In genomic region chr8:106682971-106683668, GRCm38 (mm10) we compare ENCODE assay signal across 8 mouse cellular contexts. TPM values are rescaled to one million over a fixed set of nuclear protein-coding genes. Genes with fewer than 3 reads are reported as not detected.
A peak's percentile ranks its signal among the peaks of the same experiment; 100 is the strongest.
DNase-seq lines count a peak whose midpoint lies in the region; ATAC-seq and TF ChIP-seq lines count a peak whose summit lies in the region.

Gene Tango6, plus strand, starts transcription at chr8:106683068.

- no peaks in the 10 kb centered on the region for H3K4me1 ChIP-seq in MEL (ENCODE audit: control insufficient read depth in 1 of 2, insufficient read depth in 2 of 2, low read length in 2 of 2)
- no peaks in the 10 kb centered on the region for H3K4me1 ChIP-seq in cerebellum, adult 2 months (ENCODE audit: control insufficient read depth, insufficient read depth, low read length)
- H3K4me1 ChIP-seq in lung, postnatal 0 days (ENCODE audit: insufficient read depth, low read depth, low read length) = no peaks in the 10 kb centered on the region; the same call in 1 of the 2 replicates

- H3K4me2 ChIP-seq in lung, postnatal 0 days (replicated peaks; ENCODE audit: low read depth, low read length) = peak within 1 kb of the TSS; percentile 77

- peak within 1 kb of the TSS; percentile 63 for H3K27ac ChIP-seq in MEL (ENCODE audit: control insufficient read depth, low read depth, low read length)
- peak within 1 kb of the TSS; percentile 76 for H3K27ac ChIP-seq in cerebellum, adult 2 months (ENCODE audit: insufficient read depth, low read length)
- H3K27ac ChIP-seq in lung, postnatal 0 days (ENCODE audit: low read length) = peak within 1 kb of the TSS; percentile 92

- TF ChIP-seq EP300 in MEL (IDR thresholded peaks at IDR 0.05; ENCODE audit: low read depth in 1 of 2, low read length in 2 of 2) = no peak
- no peak for TF ChIP-seq EP300 in lung, postnatal 0 days (IDR thresholded peaks at IDR 0.05)

- under 1% methylated on average over 50 of the region's 50 CpGs for WGBS in cerebellum, adult 2 months
- WGBS in lung, postnatal 0 days = under 1% methylated on average over 37 of the region's 50 CpGs

- TF ChIP-seq RAD21 in MEL (IDR thresholded peaks at IDR 0.05; ENCODE audit: low read depth, low read length) = no peak; the same call in 1 of the 2 replicates

- peak; percentile 90 to 97 for TF ChIP-seq POLR2A in MEL (IDR thresholded peaks at IDR 0.05; ENCODE audit: control insufficient read depth in 1 of 2, insufficient read depth in 1 of 2, low read depth in 1 of 2, low read length in 2 of 2, poor library complexity in 1 of 2)
- TF ChIP-seq POLR2A in cerebellum, adult 2 months (IDR thresholded peaks at IDR 0.05; ENCODE audit: borderline replicate concordance, insufficient read depth, low read length) = peak; percentile 44; the same call in 1 of the 2 replicates

- TF ChIP-seq CTCF in MEL (IDR thresholded peaks at IDR 0.05 in 2 of 3, conservative IDR thresholded peaks at IDR 0.05 in 1 of 3; ENCODE audit: control insufficient read depth in 1 of 3, insufficient read depth in 1 of 3, low read depth in 2 of 3, low read length in 3 of 3, poor library complexity in 1 of 3, severe bottlenecking in 1 of 3) = peak; percentile 54 to 62 (median 61)
- TF ChIP-seq CTCF in cerebellum, adult 2 months (IDR thresholded peaks at IDR 0.05; ENCODE audit: borderline replicate concordance, insufficient read depth, low read depth, low read length) = peak; percentile 79
- peak; percentile 81 for TF ChIP-seq CTCF in lung, postnatal 0 days (IDR thresholded peaks at IDR 0.05)

- peaks cover 0 to 3% of the 10 kb centered on the region in 2 experiments; a peak in 1 of 4 replicates for H3K36me3 ChIP-seq in MEL (ENCODE audit: control insufficient read depth in 1 of 2, insufficient read depth in 2 of 2, low read length in 2 of 2)
- H3K36me3 ChIP-seq in lung, postnatal 0 days (ENCODE audit: insufficient read depth, low read length) = no peaks in the 10 kb centered on the region

- no peaks in the 10 kb centered on the region for H3K27me3 ChIP-seq in MEL (ENCODE audit: control insufficient read depth in 1 of 2, insufficient read depth in 2 of 2, low read length in 2 of 2)
- H3K27me3 ChIP-seq in cerebellum, adult 2 months (ENCODE audit: control insufficient read depth, insufficient read depth, low read length) = no peaks in the 10 kb centered on the region
- no peaks in the 10 kb centered on the region for H3K27me3 ChIP-seq in lung, postnatal 0 days (replicated peaks; ENCODE audit: insufficient read depth, low read length)

- H3K79me2 ChIP-seq in MEL (ENCODE audit: control insufficient read depth, insufficient read depth, low read length, poor library complexity) = peaks cover 3% of the 10 kb centered on the region; the same call in 1 of the 2 replicates

- DNase-seq in MEL (ENCODE audit: low read depth, low spot score) = peak; percentile 89
- peak; percentile 89 to 91 for DNase-seq in cerebellum, adult 2 months
- DNase-seq in forelimb bud, embryonic 11.5 days (ENCODE audit: low read depth, low spot score) = peak; percentile 88
- DNase-seq in layer of hippocampus, adult 9-11 months = peak; percentile 88
- peak; percentile 89 for DNase-seq in lung, postnatal 0 days (ENCODE audit: low spot score)
- DNase-seq in ovary, postnatal 14 days (ENCODE audit: low spot score) = peak; percentile 88
- DNase-seq in thymus, postnatal 14 days = peak; percentile 92

- H3K9ac ChIP-seq in MEL (ENCODE audit: control insufficient read depth, low read depth, low read length, poor library complexity, severe bottlenecking) = peak within 1 kb of the TSS; percentile 94
- peak within 1 kb of the TSS; percentile 70 for H3K9ac ChIP-seq in lung, postnatal 0 days (replicated peaks; ENCODE audit: low read depth)

- ATAC-seq in hematopoietic stem cell, adult 5-6 weeks (replicated peaks in 1 of 2; ENCODE audit: insufficient read depth in 1 of 2, low FRiP score in 2 of 2, low TSS enrichment in 1 of 2, low read depth in 1 of 2, poor library complexity in 2 of 2, severe bottlenecking in 2 of 2) = peak; percentile 88 to 97
- peak; percentile 98 for ATAC-seq in lung, postnatal 0 days

- H3K4me3 ChIP-seq in MEL (ENCODE audit: control insufficient read depth in 1 of 2, insufficient read depth in 1 of 2, low read depth in 2 of 2, low read length in 2 of 2) = peak within 1 kb of the TSS; percentile 89 to 95
- peak within 1 kb of the TSS; percentile 46 for H3K4me3 ChIP-seq in cerebellum, adult 2 months (replicated peaks; ENCODE audit: insufficient read depth, low read depth, low read length)
- peak within 1 kb of the TSS; percentile 74 for H3K4me3 ChIP-seq in lung, postnatal 0 days (ENCODE audit: low read depth, low read length)

- no peaks in the 10 kb centered on the region for H3K9me3 ChIP-seq in MEL (replicated peaks; ENCODE audit: insufficient read depth, low read length)
- H3K9me3 ChIP-seq in lung, postnatal 0 days (ENCODE audit: low read length) = no peaks in the 10 kb centered on the region

TF ChIP-seq in MEL, 35 proteins besides CTCF, POLR2A, EP300 and RAD21:
- peak; percentile 72; the same call in 1 of the 2 replicates for TF ChIP-seq SIN3A (IDR thresholded peaks at IDR 0.05; ENCODE audit: low read length)
- no peak for TF ChIP-seq KAT2A (conservative IDR thresholded peaks at IDR 0.05; ENCODE audit: low read depth, low read length)
- peak; percentile 43; the same call in 1 of the 2 replicates for TF ChIP-seq POLR2AphosphoS2 (IDR thresholded peaks at IDR 0.05; ENCODE audit: low read length)
- TF ChIP-seq TBP (IDR thresholded peaks at IDR 0.05; ENCODE audit: low read depth, low read length) = peak; percentile 77
- TF ChIP-seq TCF12 (IDR thresholded peaks at IDR 0.05; ENCODE audit: low read depth, low read length) = peak; percentile 72
- TF ChIP-seq ZNF384 (IDR thresholded peaks at IDR 0.05; ENCODE audit: low read depth, low read length) = peak; percentile 96
- TF ChIP-seq POLR2AphosphoS5 (IDR thresholded peaks at IDR 0.05; ENCODE audit: borderline replicate concordance, low read depth, low read length) = no peak
- peak; percentile 48 for TF ChIP-seq MYC (IDR thresholded peaks at IDR 0.05; ENCODE audit: low read depth, low read length)
- no peak for TF ChIP-seq MAFK (IDR thresholded peaks at IDR 0.05; ENCODE audit: borderline replicate concordance, low read depth, low read length)
- TF ChIP-seq USF2 (IDR thresholded peaks at IDR 0.05; ENCODE audit: borderline replicate concordance in 1 of 2, insufficient read depth in 1 of 2, low read depth in 1 of 2, low read length in 2 of 2) = no peak
- no peak for TF ChIP-seq MAX (IDR thresholded peaks at IDR 0.05; ENCODE audit: low read length)
- peak; percentile 84 for TF ChIP-seq ZMIZ1 (IDR thresholded peaks at IDR 0.05; ENCODE audit: low read depth, low read length)
- TF ChIP-seq UBTF (IDR thresholded peaks at IDR 0.05; ENCODE audit: borderline replicate concordance, insufficient read depth, low read depth, low read length) = 0 out of 2 replicates have a peak, but pooled peaks have one; percentile 49
- TF ChIP-seq NELFE (IDR thresholded peaks at IDR 0.05; ENCODE audit: low read depth, low read length) = peak; percentile 87
- peak; percentile 32 for TF ChIP-seq MXI1 (IDR thresholded peaks at IDR 0.05; ENCODE audit: low read depth, low read length)
- TF ChIP-seq NRF1 (IDR thresholded peaks at IDR 0.05; ENCODE audit: insufficient read depth, low read depth, low read length, poor library complexity, severe bottlenecking) = peak; percentile 48; the same call in 1 of the 2 replicates
- TF ChIP-seq SMC3 (IDR thresholded peaks at IDR 0.05; ENCODE audit: low read depth, low read length) = peak; percentile 20; the same call in 1 of the 2 replicates
- TF ChIP-seq E2F4 (IDR thresholded peaks at IDR 0.05; ENCODE audit: borderline replicate concordance, low read depth, low read length) = no peak
- TF ChIP-seq MYB (IDR thresholded peaks at IDR 0.05; ENCODE audit: low read depth, low read length) = no peak
- TF ChIP-seq ETS1 (IDR thresholded peaks at IDR 0.05; ENCODE audit: low read depth, low read length) = no peak
- no peak for TF ChIP-seq MAZ (IDR thresholded peaks at IDR 0.05; ENCODE audit: low read depth, low read length)
- peak; percentile 82 for TF ChIP-seq HCFC1 (IDR thresholded peaks at IDR 0.05; ENCODE audit: low read depth, low read length)

RNA-seq across cellular contexts. Expression of gene Tango6, which starts in this region (rescaled TPM):
- 3.0 and 3.3 TPM in 2 replicates for total RNA-seq in MEL (2012; rRNA removed)
- polyA plus RNA-seq in MEL (2012; ENCODE audit: insufficient read depth in 1 of 2, insufficient read length in 2 of 2, low read depth in 1 of 2, low replicate concordance in 2 of 2, missing spikeins in 1 of 2) = 1 to 10 TPM in 1 of 2 experiments, not detected in 1; 6.1 TPM
- 5.3 and 5.5 TPM in 2 replicates for polyA plus RNA-seq in cerebellum, adult 2 months (2012; rRNA removed)
- total RNA-seq in hematopoietic stem cell, adult 5-6 weeks (2017) = 5.4 and 6.2 TPM in 2 replicates
- polyA plus RNA-seq in lung, postnatal 0 days (2015; fragmentation: Nextera tagmentation; extraction: Ambion mirVana) = 3.5 and 3.7 TPM in 2 replicates

Comparison
In these comparisons a context has a peak if more than half of its experiments do, and no peak if none do; other contexts are left out.
1. Peak in every context shown above with its lines: DNase-seq, ATAC-seq, H3K4me3 ChIP-seq and H3K27ac ChIP-seq.